ENCODE assay signal across 21 mouse cellular contexts in the genomic region with DNA sequence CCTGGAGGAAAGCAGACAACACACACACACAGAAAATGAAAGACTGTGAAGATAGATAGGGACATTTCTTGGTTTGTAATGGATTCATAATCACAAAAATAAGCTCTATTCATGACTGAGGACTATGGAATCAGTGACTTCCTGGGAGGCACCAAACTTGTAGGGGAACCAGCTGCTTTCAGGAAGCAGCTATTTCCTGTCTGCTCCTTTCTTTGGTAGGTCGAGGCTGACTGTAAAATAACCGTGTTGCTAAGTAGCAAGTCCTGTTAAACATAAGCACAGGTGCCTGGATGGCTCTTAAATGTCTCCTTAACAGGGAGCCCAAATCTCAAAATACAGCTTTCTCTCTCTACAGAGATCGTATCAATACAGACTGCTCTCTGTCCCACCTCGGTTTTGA. TPM values are rescaled to one million over a fixed set of nuclear protein-coding genes. Genes with fewer than 3 reads are reported as not detected.
DNase-seq lines count a peak whose midpoint lies in the region; ATAC-seq and TF ChIP-seq lines count a peak whose summit lies in the region.
"Had no signal": no experiment of that assay in that cellular context is flagged by ENCODE, and none has a peak within 500 bp of the region (broad histone marks: within the 10 kb centered on the region; RNA-seq: fewer than 3 reads in every experiment).

No protein-coding gene starts in this region.

- no peaks in the 10 kb centered on the region for H3K27me3 ChIP-seq in hindbrain, embryonic 14.5 days (ENCODE audit: control insufficient read depth, insufficient read depth, low read length)
- no peaks in the 10 kb centered on the region for H3K27me3 ChIP-seq in hindbrain, postnatal 0 days (ENCODE audit: insufficient read depth, low read length)
- no peaks in the 10 kb centered on the region for H3K27me3 ChIP-seq in thymus, adult 2 months (ENCODE audit: control insufficient read depth, insufficient read depth, low read length)
- H3K27me3 ChIP-seq in forebrain, embryonic 15.5 days: no peaks in the 10 kb centered on the region
- H3K27me3 ChIP-seq in limb, embryonic 10.5 days (ENCODE audit: low read depth, poor library complexity, severe bottlenecking): no peaks in the 10 kb centered on the region
- H3K27me3 ChIP-seq: embryonic facial prominence, embryonic 13.5 days; liver, embryonic 13.5 days had no signal

- H3K4me2 ChIP-seq in hindbrain, embryonic 14.5 days (replicated peaks): no peak overlapping the region
- H3K4me2 ChIP-seq in hindbrain, postnatal 0 days (ENCODE audit: low read depth, low read length): no peak overlapping the region
- no peak overlapping the region for H3K4me2 ChIP-seq in forebrain, embryonic 15.5 days (replicated peaks)
- H3K4me2 ChIP-seq: embryonic facial prominence, embryonic 13.5 days; liver, embryonic 13.5 days had no signal

- WGBS in hindbrain, embryonic 14.5 days: 82% methylated on average over 4 of the region's 4 CpGs
- WGBS in hindbrain, postnatal 0 days: 79% methylated on average over 4 of the region's 4 CpGs
- WGBS in thymus, adult 2 months: 8% methylated on average over 4 of the region's 4 CpGs
- 81% methylated on average over 4 of the region's 4 CpGs for WGBS in forebrain, embryonic 15.5 days
- WGBS in limb, embryonic 10.5 days: 74% methylated on average over 4 of the region's 4 CpGs

- H3K4me3 ChIP-seq in hindbrain, embryonic 14.5 days (replicated peaks; ENCODE audit: low read length): no peak overlapping the region
- no peak overlapping the region for H3K4me3 ChIP-seq in hindbrain, postnatal 0 days (ENCODE audit: low read length)
- H3K4me3 ChIP-seq in thymus, adult 2 months (ENCODE audit: control insufficient read depth, insufficient read depth, low read length): no peak overlapping the region
- H3K4me3 ChIP-seq in forebrain, embryonic 15.5 days: no peak overlapping the region
- H3K4me3 ChIP-seq in limb, embryonic 10.5 days: no peak overlapping the region
- H3K4me3 ChIP-seq: embryonic facial prominence, embryonic 13.5 days; heart, embryonic 10.5 days; liver, embryonic 13.5 days; myocyte had no signal

- H3K4me1 ChIP-seq in hindbrain, embryonic 14.5 days (replicated peaks; ENCODE audit: control insufficient read depth, insufficient read depth, low read length): no peaks in the 10 kb centered on the region
- no peaks in the 10 kb centered on the region for H3K4me1 ChIP-seq in hindbrain, postnatal 0 days (ENCODE audit: insufficient read depth, low read length)
- H3K4me1 ChIP-seq in thymus, adult 2 months (replicated peaks; ENCODE audit: control insufficient read depth, insufficient read depth, low read length): peaks cover 5% of the 10 kb centered on the region; the same call in 1 of the 2 replicates
- H3K4me1 ChIP-seq in forebrain, embryonic 15.5 days: peaks cover 42% of the 10 kb centered on the region
- H3K4me1 ChIP-seq in limb, embryonic 10.5 days: peaks cover 9% of the 10 kb centered on the region; the same call in 1 of the 2 replicates
- H3K4me1 ChIP-seq: liver, embryonic 13.5 days had no signal

- peak overlapping the region; percentile 38; the same call in 1 of the 2 replicates for H3K27ac ChIP-seq in hindbrain, embryonic 14.5 days
- H3K27ac ChIP-seq in hindbrain, postnatal 0 days: no peak overlapping the region
- no peak overlapping the region for H3K27ac ChIP-seq in thymus, adult 2 months (ENCODE audit: control insufficient read depth, insufficient read depth, low read length)
- H3K27ac ChIP-seq in forebrain, embryonic 15.5 days (replicated peaks): peak overlapping the region; percentile 80
- no peak overlapping the region for H3K27ac ChIP-seq in limb, embryonic 10.5 days
- H3K27ac ChIP-seq: heart, embryonic 10.5 days; liver, embryonic 13.5 days had no signal

- TF ChIP-seq CTCF in hindbrain, postnatal 0 days (IDR thresholded peaks at IDR 0.05; ENCODE audit: low read depth): no peak
- TF ChIP-seq CTCF in thymus, adult 2 months (IDR thresholded peaks at IDR 0.05; ENCODE audit: borderline replicate concordance, control insufficient read depth, extremely low read depth, insufficient read depth, low read length, poor library complexity): no peak

- no peaks in the 10 kb centered on the region for H3K9me3 ChIP-seq in hindbrain, embryonic 14.5 days (ENCODE audit: control insufficient read depth, low read length)
- no peaks in the 10 kb centered on the region for H3K9me3 ChIP-seq in hindbrain, postnatal 0 days (ENCODE audit: low read length)
- no peaks in the 10 kb centered on the region for H3K9me3 ChIP-seq in forebrain, embryonic 15.5 days
- no peaks in the 10 kb centered on the region for H3K9me3 ChIP-seq in limb, embryonic 10.5 days (replicated peaks)
- H3K9me3 ChIP-seq: embryonic facial prominence, embryonic 13.5 days; heart, embryonic 10.5 days; liver, embryonic 13.5 days had no signal

- no peak for ATAC-seq in hindbrain, embryonic 14.5 days (ENCODE audit: low FRiP score)
- ATAC-seq in hindbrain, postnatal 0 days: no peak
- no peak for ATAC-seq in forebrain, embryonic 15.5 days (replicated peaks)

- no peak for TF ChIP-seq POLR2A in thymus, adult 2 months (IDR thresholded peaks at IDR 0.05; ENCODE audit: control insufficient read depth, extremely low read depth, insufficient read depth, low read length, poor library complexity)

- no peak for DNase-seq in hindbrain, embryonic 14.5 days (ENCODE audit: low spot score)
- no peak for DNase-seq in hindbrain, postnatal 0 days (ENCODE audit: low spot score)
- peak; percentile 25 for DNase-seq in thymus, adult 2 months
- DNase-seq in thymus, postnatal 36 days: no peak
- DNase-seq in thymus, postnatal 4 days: peak; percentile 18
- no peak for DNase-seq in c-Kit-positive CD71-positive TER-119-positive erythroid progenitor cells, embryonic 14.5 days (ENCODE audit: low spot score)
- no peak for DNase-seq in limb, embryonic 10.5 days (ENCODE audit: low spot score)
- DNase-seq: gastrocnemius, postnatal 14 days; heart, postnatal 36 days; kidney, adult 2 months; kidney, postnatal 4 days; left cerebral cortex, postnatal 4 days; liver, embryonic 13.5 days; right cerebral cortex, postnatal 4 days had no signal

- H3K36me3 ChIP-seq in hindbrain, embryonic 14.5 days (replicated peaks; ENCODE audit: control insufficient read depth, insufficient read depth): peaks cover 28% of the 10 kb centered on the region
- no peaks in the 10 kb centered on the region; the same call in 1 of the 2 replicates for H3K36me3 ChIP-seq in hindbrain, postnatal 0 days (ENCODE audit: insufficient read depth, low read length)
- no peaks in the 10 kb centered on the region for H3K36me3 ChIP-seq in thymus, adult 2 months (ENCODE audit: control insufficient read depth, insufficient read depth, low read length)
- peaks cover 12% of the 10 kb centered on the region; the same call in 1 of the 2 replicates for H3K36me3 ChIP-seq in forebrain, embryonic 15.5 days
- no peaks in the 10 kb centered on the region for H3K36me3 ChIP-seq in limb, embryonic 10.5 days
- H3K36me3 ChIP-seq: embryonic facial prominence, embryonic 13.5 days; liver, embryonic 13.5 days had no signal

- H3K9ac ChIP-seq in hindbrain, embryonic 14.5 days: no peak overlapping the region
- H3K9ac ChIP-seq in hindbrain, postnatal 0 days (replicated peaks; ENCODE audit: low read length): no peak overlapping the region
- no peak overlapping the region for H3K9ac ChIP-seq in forebrain, embryonic 15.5 days (replicated peaks)
- H3K9ac ChIP-seq: embryonic facial prominence, embryonic 13.5 days; liver, embryonic 13.5 days had no signal

RNA-seq across cellular contexts. Expression of gene Tigit, which starts 39.1 kb away (rescaled TPM):
- not detected in 2 replicates for polyA plus RNA-seq in hindbrain, embryonic 14.5 days (2014; fragmentation: Nextera tagmentation; extraction: Ambion mirVana)
- total RNA-seq in hindbrain, postnatal 0 days (2014; rRNA removed): not detected in 2 replicates
- 0.31 TPM in 1 of 2 replicates, not detected in the other for polyA plus RNA-seq in hindbrain, postnatal 0 days (2015; fragmentation: Nextera tagmentation; extraction: Ambion mirVana)
- polyA plus RNA-seq in thymus, adult 2 months (2012; rRNA removed): 5.1 and 5.2 TPM in 2 replicates
- 0.20 TPM in 1 of 2 replicates, not detected in the other for polyA plus RNA-seq in forebrain, embryonic 15.5 days (2015; fragmentation: Nextera tagmentation; extraction: Ambion mirVana)
- not detected in 2 replicates for polyA plus RNA-seq in limb, embryonic 10.5 days (2016; fragmentation: Nextera tagmentation; extraction: Ambion mirVana)
- total RNA-seq: gastrocnemius, postnatal 14 days; heart, postnatal 36 days; layer of hippocampus, postnatal 25 days; left cerebral cortex, postnatal 4 days; megakaryocyte progenitor cell, adult 5-6 weeks had no signal
- polyA plus RNA-seq: embryonic facial prominence, embryonic 13.5 days; heart, embryonic 10.5 days; liver, embryonic 13.5 days; lung, embryonic 16.5 days had no signal

Comparison
In these comparisons a context has a peak if more than half of its experiments do, and no peak if none do; other contexts are left out.
1. DNase-seq: peak in thymus, adult 2 months (single experiment) and thymus, postnatal 4 days (single experiment); none in hindbrain, embryonic 14.5 days (single experiment), hindbrain, postnatal 0 days (single experiment), thymus, postnatal 36 days (0 of 2), c-Kit-positive CD71-positive TER-119-positive erythroid progenitor cells, embryonic 14.5 days (single experiment) and limb, embryonic 10.5 days (single experiment).
2. H3K27ac ChIP-seq: peak in hindbrain, embryonic 14.5 days (single experiment) and forebrain, embryonic 15.5 days (single experiment); none in hindbrain, postnatal 0 days (single experiment), thymus, adult 2 months (single experiment) and limb, embryonic 10.5 days (single experiment).